Mouse (Mus musculus) neutrophil, adult 5-6 weeks (primary cell): ENCODE measurements at regions not wholly inside any gene's neighbourhood (a gene's known extent, or its start where the extent isn't known, plus 50 kb on each side); places are given as distances from the start of the nearest gene placed in this dataset.

Experiments
- ATAC-seq: fragments of 151-379, 151-347 bp; 2 replicates; pipeline ENCODE4 v1.8.0; 2017; ENCODE audit warnings: mild to moderate bottlenecking, moderate TSS enrichment; ENCODE audit not compliant: insufficient number of reproducible peaks, poor library complexity, low FRiP score, severe bottlenecking; ENCODE audit errors: extremely low read depth

- ATAC-seq: no peak
These were observed 51.3 kb upstream of the Slc2a1 start for GRCm38 (mm10) chr4:119057191-119057590.

DNA sequence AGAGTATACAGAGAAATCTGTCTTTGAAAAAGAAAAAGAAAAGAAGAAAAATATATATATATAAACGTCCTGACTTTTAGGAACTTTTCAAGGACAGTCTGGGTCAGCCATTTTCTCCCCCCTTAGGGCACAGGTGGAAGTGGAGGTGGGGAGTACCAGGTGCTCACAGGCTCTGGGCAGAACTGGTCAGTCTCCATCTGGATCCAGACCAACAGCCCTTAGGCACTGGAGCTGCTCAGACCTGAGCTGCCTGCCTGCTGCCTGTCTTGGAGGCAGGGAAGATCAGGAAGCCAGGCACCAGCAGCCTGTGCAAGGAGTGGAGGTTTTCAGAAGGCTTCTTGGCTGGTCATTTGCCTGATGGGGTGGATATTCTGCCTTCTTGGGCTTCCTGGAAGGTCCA is 50.7 kb upstream of the Slc2a1 start:
- no peak for ATAC-seq
